Mouse (Mus musculus) limb, embryonic 11.5 days (tissue): ENCODE data around the gene St3gal2. TPM values are rescaled to one million over a fixed set of nuclear protein-coding genes. Genes with fewer than 3 reads are reported as not detected.
"Not testable (repeated sequence)": the region's sequence is repeated elsewhere in the genome, so short reads cannot be mapped to it uniquely, and the experiment has no call there.

ENCODE experiments used
- ATAC-seq: fragments of 200-750 bp; cut with Nextera tagmentation; 2 replicates; pipeline ENCODE4 v1.8.0; 2017; ENCODE audit warnings: low read depth; ENCODE audit not compliant: insufficient number of reproducible peaks, low FRiP score, low TSS enrichment
- DNase-seq: peaks from one replicate; pipeline ENCODE4 v3.0.0-alpha.2; 2015; ENCODE audit warnings: low spot score
- H3K27ac ChIP-seq: fragments of 300-500 bp; sonication (generic); replicated peaks from 2 replicates; pipeline ENCODE4 v1.5.1; 2014; ENCODE audit warnings: low read depth, mild to moderate bottlenecking, low read length
- H3K27me3 ChIP-seq: fragments of 300-500 bp; sonication (generic); 2 replicates; pipeline ENCODE4 v1.6.1; 2014; ENCODE audit warnings: mild to moderate bottlenecking, low read length, mixed read lengths; ENCODE audit not compliant: control insufficient read depth, insufficient read depth
- H3K36me3 ChIP-seq: fragments of 300-500 bp; sonication (generic); 2 replicates; pipeline ENCODE4 v1.6.1; 2014; ENCODE audit warnings: mild to moderate bottlenecking, low read length, moderate library complexity, mixed read lengths; ENCODE audit not compliant: control insufficient read depth, insufficient read depth
- H3K4me1 ChIP-seq: fragments of 300-500 bp; sonication (generic); 2 replicates; pipeline ENCODE4 v1.6.1; 2014; ENCODE audit warnings: low read length, mixed read lengths; ENCODE audit not compliant: control insufficient read depth, insufficient read depth
- H3K4me2 ChIP-seq: fragments of 300-500 bp; sonication (generic); 2 replicates; pipeline ENCODE4 v1.6.1; 2014; ENCODE audit warnings: low read depth, mild to moderate bottlenecking, moderate library complexity; ENCODE audit not compliant: severe bottlenecking
- H3K4me3 ChIP-seq: fragments of 300-500 bp; sonication (generic); 2 replicates; pipeline ENCODE4 v1.5.1; 2014; ENCODE audit warnings: low read depth, low read length
- H3K9ac ChIP-seq: fragments of 300-500 bp; sonication (generic); 2 replicates; pipeline ENCODE4 v1.6.1; 2014; ENCODE audit warnings: mild to moderate bottlenecking, low read length
- H3K9me3 ChIP-seq: fragments of 300-500 bp; sonication (generic); 2 replicates; pipeline ENCODE4 v1.6.1; 2016; ENCODE audit warnings: low read length; ENCODE audit not compliant: control insufficient read depth
- WGBS: fragments of 180-500 bp; shearing (Covaris S2); extraction: QIAGEN DNeasy Blood & Tissue Kit; methylation state at CpG from one replicate; pipeline ENCODE4 v1.1.7; 2014; 5-methylcytosine and 5-hydroxymethylcytosine counted together
- polyA plus RNA-seq: library from polyadenylated mRNA; unstranded; fragments of >200 nt; fragmentation: Nextera tagmentation; extraction: Ambion mirVana; gene quantifications from 2 replicates; pipeline ENCODE4 v1.2.1, GENCODE M21; 2014

The St3gal2 gene
- polyA plus RNA-seq, 1 experiment from 2014 or later = 19.5 TPM

DNA sequence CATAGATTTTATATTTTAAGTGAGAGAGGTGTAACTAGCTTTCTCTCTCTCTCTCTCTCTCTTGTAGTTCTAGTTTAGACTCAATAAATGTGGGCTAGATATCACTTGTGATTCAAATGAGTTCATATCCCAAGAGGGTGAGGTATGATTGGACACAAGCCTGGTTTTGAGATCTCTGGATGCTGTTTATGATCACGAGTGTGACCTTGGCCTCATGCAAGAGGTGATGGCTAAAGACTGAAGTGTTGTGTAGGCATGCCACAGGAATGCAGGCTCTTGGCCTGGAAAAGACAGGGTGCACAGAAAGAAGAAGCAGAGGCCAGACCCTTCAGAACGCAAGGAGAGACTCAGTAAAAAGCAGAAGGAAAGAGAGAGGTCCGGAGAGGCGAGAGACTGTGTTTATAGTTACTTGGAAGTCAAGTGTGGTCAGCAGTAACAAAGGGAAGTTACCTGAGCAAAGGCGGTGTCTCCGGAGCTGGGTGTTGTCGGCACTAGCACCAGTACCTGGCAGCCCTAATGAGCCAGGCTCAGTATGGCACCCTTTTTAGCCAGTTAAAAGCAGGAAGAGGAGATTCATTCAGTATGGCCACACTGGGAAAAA is 24.7 kb downstream of the St3gal2 start:
- peaks cover 2% of the 10 kb centered on the region for H3K36me3 ChIP-seq
- no peaks in the 10 kb centered on the region for H3K27me3 ChIP-seq
- H3K27ac ChIP-seq = no peak overlapping the region
- H3K9me3 ChIP-seq = no peaks in the 10 kb centered on the region
- no peaks in the 10 kb centered on the region for H3K4me1 ChIP-seq
- no peak for DNase-seq
- H3K4me3 ChIP-seq = no peak overlapping the region
- no peak overlapping the region for H3K4me2 ChIP-seq
- 90% methylated on average over 7 of the region's 7 CpGs for WGBS
- H3K9ac ChIP-seq = no peak overlapping the region
- no peak for ATAC-seq

DNA sequence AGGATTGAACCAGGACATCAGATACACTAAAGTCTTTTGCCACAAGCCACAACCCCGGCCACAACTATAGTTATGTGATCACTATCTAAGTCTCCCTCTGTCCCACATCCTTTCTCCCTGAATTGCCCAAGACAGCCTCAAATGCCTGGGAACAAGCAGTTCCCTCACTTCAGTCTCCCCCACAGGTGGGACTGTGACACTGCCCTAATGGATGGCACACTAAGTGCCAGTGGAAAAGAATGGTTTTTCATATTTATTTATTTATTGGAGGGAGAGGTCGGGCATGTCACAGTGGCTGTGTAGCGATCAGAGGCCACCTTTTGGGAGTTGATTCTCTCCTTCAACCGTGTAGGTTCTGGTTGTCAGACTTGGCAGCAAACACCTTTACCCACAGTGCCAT is 26.0 kb downstream of the St3gal2 start:
- Histone ChIP-seq H3K4me2 (no peak overlapping the region), H3K4me1 (no peaks in the 10 kb centered on the region), H3K9me3 (no peaks in the 10 kb centered on the region), H3K4me3 (no peak overlapping the region), H3K9ac (no peak overlapping the region), H3K36me3 (peaks cover 2% of the 10 kb centered on the region), H3K27me3 (no peaks in the 10 kb centered on the region), H3K27ac (no peak overlapping the region)
- WGBS = 87% methylated on average over 4 of the region's 4 CpGs
- ATAC-seq (no peak), DNase-seq (no peak)

DNA sequence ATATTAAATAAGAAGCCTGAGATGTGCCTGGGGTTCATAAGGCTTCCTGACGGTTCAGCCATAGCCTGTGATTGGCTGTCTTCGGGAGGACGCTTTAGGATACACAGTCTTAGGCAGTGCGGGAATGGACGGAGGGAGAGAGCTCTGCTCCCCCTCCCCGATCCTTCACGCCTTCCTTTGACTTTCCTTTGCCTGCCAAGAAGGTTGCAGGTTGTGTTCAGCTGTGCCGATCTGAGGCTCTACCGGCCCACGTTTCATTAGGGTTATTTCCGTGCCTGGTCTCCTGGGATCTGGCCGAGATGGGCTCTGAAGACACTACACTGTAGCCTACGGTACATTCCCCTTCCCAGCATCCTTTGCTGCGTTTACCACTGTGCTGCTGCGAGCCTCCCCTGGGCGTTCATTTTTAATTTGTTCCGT is 30.4 kb downstream of the St3gal2 start:
- WGBS = 87% methylated on average over 17 of the region's 17 CpGs
- no peak for ATAC-seq
- Histone ChIP-seq H3K27ac (no peak overlapping the region), H3K9me3 (no peaks in the 10 kb centered on the region), H3K36me3 (peaks cover 9% of the 10 kb centered on the region), H3K4me3 (no peak overlapping the region), H3K4me1 (no peaks in the 10 kb centered on the region), H3K4me2 (no peak overlapping the region), H3K9ac (no peak overlapping the region), H3K27me3 (no peaks in the 10 kb centered on the region)
- DNase-seq = no peak

DNA sequence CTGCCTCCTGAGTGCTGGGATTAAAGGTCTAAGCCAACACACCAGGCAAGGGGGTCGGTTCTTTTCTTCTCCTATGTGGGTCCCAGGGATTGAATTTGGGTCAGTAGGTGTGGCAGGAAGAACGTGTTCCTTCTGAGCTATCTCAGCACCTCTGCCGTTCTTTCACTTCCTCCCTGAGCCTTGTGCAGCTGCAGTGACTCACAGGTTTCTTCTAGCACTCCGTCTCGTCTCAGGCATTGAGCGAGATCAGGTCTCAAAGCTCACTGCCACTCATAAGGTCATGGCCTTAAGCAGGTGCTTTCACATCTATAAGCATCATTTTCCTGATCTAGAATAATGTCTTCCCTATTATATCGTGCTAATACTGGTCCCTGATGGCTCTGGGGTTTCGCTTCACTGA is 35.1 kb downstream of the St3gal2 start:
- ATAC-seq = no peak
- Histone ChIP-seq H3K9ac (no peak overlapping the region), H3K4me3 (no peak overlapping the region), H3K9me3 (no peaks in the 10 kb centered on the region), H3K27ac (no peak overlapping the region), H3K4me2 (no peak overlapping the region), H3K4me1 (no peaks in the 10 kb centered on the region), H3K27me3 (no peaks in the 10 kb centered on the region), H3K36me3 (peaks cover 16% of the 10 kb centered on the region)
- DNase-seq = no peak
- 81% methylated on average over 8 of the region's 8 CpGs for WGBS

DNA sequence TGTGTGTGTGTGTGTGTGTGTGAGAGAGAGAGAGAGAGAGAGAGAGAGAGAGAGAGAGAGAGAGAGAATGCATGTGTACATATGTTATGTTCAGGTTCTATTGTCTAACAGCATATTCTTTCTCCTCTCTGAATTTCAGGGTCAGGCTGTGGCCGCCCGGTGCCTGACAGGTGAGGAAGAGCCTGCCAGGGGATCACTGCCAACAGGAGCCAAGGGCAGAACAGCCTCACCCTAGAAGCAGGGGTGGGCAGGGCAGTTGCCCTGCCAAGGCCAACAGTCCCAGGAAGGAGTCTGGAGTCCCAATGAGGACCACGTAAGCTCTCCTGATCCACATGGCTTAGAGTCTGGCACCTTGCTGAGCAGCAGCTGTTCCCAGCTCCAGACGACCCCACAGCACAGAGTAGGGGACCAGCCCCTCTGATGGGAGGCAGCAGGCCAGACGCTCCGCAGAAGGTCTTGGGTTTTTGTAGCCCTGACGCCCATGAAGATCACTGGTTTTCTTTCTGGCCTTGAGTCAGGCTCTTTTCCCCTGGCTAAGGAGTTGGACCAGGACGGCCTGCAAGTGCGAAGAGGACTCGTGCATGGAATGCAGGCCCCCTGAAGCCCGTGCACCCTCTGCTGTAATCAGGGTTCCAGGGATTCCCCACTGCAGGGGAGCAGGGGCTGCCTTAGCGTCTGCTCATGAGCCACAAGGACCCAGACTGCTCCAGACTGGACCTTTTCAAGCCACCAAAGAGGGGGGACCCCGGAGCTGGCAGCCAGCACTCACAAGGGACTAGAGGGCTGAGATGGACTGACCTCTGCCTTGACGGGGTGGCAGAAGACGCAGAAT is 37.1 kb downstream of the St3gal2 start:
- peaks cover 17% of the 10 kb centered on the region for H3K36me3 ChIP-seq
- no peak overlapping the region for H3K4me3 ChIP-seq
- no peaks in the 10 kb centered on the region for H3K4me1 ChIP-seq
- no peaks in the 10 kb centered on the region for H3K9me3 ChIP-seq
- H3K4me2 ChIP-seq = no peak overlapping the region
- no peak overlapping the region for H3K9ac ChIP-seq
- H3K27me3 ChIP-seq = no peaks in the 10 kb centered on the region
- ATAC-seq = no peak
- no peak overlapping the region for H3K27ac ChIP-seq
- 87% methylated on average over 15 of the region's 15 CpGs for WGBS
- no peak for DNase-seq

DNA sequence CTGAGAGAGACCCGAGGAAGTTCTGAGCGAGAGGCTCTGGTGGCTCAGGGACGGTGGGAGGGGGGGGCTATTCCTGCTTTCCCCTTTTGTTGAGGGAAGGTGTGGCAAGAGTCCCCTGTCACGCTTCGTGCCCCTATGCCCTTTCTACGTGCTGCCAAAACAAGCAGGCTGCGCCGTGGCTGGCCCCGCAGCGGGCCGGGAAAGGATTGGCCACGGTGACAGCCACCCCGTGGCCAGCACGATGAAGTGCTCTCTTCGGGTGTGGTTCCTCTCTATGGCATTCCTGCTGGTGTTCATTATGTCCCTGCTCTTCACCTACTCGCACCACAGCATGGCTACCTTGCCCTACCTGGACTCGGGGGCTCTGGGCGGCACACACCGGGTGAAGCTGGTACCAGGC is 37.7 kb downstream of the St3gal2 start:
- H3K36me3 ChIP-seq = peaks cover 16% of the 10 kb centered on the region
- ATAC-seq = no peak
- H3K9ac ChIP-seq = no peak overlapping the region
- H3K27ac ChIP-seq = no peak overlapping the region
- H3K4me1 ChIP-seq = no peaks in the 10 kb centered on the region
- no peak overlapping the region for H3K4me3 ChIP-seq
- no peaks in the 10 kb centered on the region for H3K9me3 ChIP-seq
- DNase-seq = no peak
- no peaks in the 10 kb centered on the region for H3K27me3 ChIP-seq
- WGBS = 96% methylated on average over 19 of the region's 19 CpGs
- no peak overlapping the region for H3K4me2 ChIP-seq

DNA sequence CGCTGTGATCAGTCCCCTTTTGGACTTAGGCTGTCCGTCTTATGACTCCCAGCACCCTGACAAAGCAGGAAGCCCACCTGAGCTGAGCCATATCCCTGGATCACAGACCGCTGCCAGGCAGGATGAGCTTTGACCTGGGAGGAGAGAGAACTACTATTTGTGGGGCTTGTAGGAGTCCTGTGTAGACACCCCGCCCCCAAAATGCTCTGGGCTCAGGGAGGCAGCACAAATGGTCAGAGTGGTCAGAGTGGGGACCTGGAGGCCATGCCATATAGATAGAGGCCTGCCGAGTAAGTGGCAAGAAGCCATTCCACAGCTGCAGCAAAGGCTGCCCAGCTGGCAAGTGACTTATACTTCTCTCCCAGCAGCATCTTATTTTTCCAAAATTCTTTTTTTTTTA is 38.4 kb downstream of the St3gal2 start:
- no peak overlapping the region for H3K9ac ChIP-seq
- H3K4me1 ChIP-seq = no peaks in the 10 kb centered on the region
- H3K27me3 ChIP-seq = no peaks in the 10 kb centered on the region
- no peak for DNase-seq
- no peak overlapping the region for H3K4me2 ChIP-seq
- peaks cover 18% of the 10 kb centered on the region for H3K36me3 ChIP-seq
- H3K4me3 ChIP-seq = no peak overlapping the region
- no peaks in the 10 kb centered on the region for H3K9me3 ChIP-seq
- H3K27ac ChIP-seq = no peak overlapping the region
- WGBS = 92% methylated on average over 5 of the region's 5 CpGs
- ATAC-seq = no peak

DNA sequence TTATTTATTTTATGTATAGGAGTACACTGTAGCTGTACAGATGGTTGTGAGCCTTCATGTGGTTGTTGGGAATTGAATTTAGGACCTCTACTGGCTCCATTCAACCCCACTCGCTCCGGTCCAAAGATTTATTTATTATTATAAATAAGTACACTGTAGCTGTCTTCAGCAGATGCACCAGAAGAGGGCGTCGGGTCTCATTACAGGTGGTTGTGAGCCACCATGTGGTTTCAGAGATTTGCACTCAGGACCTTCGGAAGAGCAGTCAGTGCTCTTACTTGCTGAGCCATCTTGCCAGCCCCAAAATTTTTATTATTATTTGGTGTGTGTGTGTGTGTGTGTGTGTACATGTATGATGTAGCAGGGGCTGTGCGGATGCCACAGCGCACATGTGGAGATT is 38.8 kb downstream of the St3gal2 start:
- DNase-seq, H3K4me1 ChIP-seq, H3K4me3 ChIP-seq, H3K9ac ChIP-seq, H3K9me3 ChIP-seq, H3K27ac ChIP-seq, H3K4me2 ChIP-seq, H3K27me3 ChIP-seq, ATAC-seq: not testable (repeated sequence)
- 96% methylated on average over 7 of the region's 7 CpGs for WGBS
- peaks cover 18% of the 10 kb centered on the region for H3K36me3 ChIP-seq
